Mouse (Mus musculus): ENCODE data around the gene Fgfrl1.
"Not testable (repeated sequence)": the region's sequence is repeated elsewhere in the genome, so short reads cannot be mapped to it uniquely, and the experiment has no call there.

Fgfrl1 gene

GRCm38 (mm10) chr5:108751258-108751657 is 59.1 kb downstream of the Fgfrl1 start:
- DNase-seq (ENCODE audit: low spot score in 2 of 2), result not testable (repeated sequence)
